Mouse (Mus musculus) hindbrain, embryonic 10.5 days (tissue): ENCODE measurements around the gene Gabarapl1. TPM values are rescaled to one million over a fixed set of nuclear protein-coding genes. Genes with fewer than 3 reads are reported as not detected.

ENCODE experiments used
- DNase-seq: peaks from one replicate; pipeline ENCODE4 v3.0.0-alpha.2; 2017; ENCODE audit warnings: low spot score
- H3K27ac ChIP-seq: fragments of 300-500 bp; sonication (generic); 2 replicates; pipeline ENCODE4 v1.5.1; 2016; ENCODE audit warnings: mild to moderate bottlenecking, moderate library complexity
- H3K27me3 ChIP-seq: fragments of 300-500 bp; sonication (generic); 2 replicates; pipeline ENCODE4 v1.6.1; 2016; ENCODE audit warnings: mild to moderate bottlenecking; ENCODE audit not compliant: poor library complexity, insufficient read depth, severe bottlenecking
- H3K36me3 ChIP-seq: fragments of 300-500 bp; sonication (generic); 2 replicates; pipeline ENCODE4 v1.6.1; 2016; ENCODE audit warnings: mild to moderate bottlenecking, moderate library complexity
- H3K4me1 ChIP-seq: fragments of 300-500 bp; sonication (generic); replicated peaks from 2 replicates; pipeline ENCODE4 v1.6.1; 2016; ENCODE audit warnings: mild to moderate bottlenecking
- H3K4me3 ChIP-seq: fragments of 300-500 bp; sonication (generic); 2 replicates; pipeline ENCODE4 v1.5.1; 2016; ENCODE audit warnings: mild to moderate bottlenecking, moderate library complexity
- H3K9me3 ChIP-seq: fragments of 300-500 bp; sonication (generic); 2 replicates; pipeline ENCODE4 v1.6.1; 2016; ENCODE audit warnings: mild to moderate bottlenecking, moderate library complexity
- WGBS: fragments of 180-500 bp; shearing (Covaris S2); methylation state at CpG from one replicate; pipeline ENCODE4 v1.1.7; 2016; 5-methylcytosine and 5-hydroxymethylcytosine counted together
- polyA plus RNA-seq: library from polyadenylated mRNA; unstranded; fragments of >200 nt; fragmentation: Nextera tagmentation; extraction: Ambion mirVana; gene quantifications from 2 replicates; pipeline ENCODE4 v1.2.1, GENCODE M21; 2016

The Gabarapl1 gene
- polyA plus RNA-seq, 1 experiment from 2014 or later, result 68.0 TPM

DNA sequence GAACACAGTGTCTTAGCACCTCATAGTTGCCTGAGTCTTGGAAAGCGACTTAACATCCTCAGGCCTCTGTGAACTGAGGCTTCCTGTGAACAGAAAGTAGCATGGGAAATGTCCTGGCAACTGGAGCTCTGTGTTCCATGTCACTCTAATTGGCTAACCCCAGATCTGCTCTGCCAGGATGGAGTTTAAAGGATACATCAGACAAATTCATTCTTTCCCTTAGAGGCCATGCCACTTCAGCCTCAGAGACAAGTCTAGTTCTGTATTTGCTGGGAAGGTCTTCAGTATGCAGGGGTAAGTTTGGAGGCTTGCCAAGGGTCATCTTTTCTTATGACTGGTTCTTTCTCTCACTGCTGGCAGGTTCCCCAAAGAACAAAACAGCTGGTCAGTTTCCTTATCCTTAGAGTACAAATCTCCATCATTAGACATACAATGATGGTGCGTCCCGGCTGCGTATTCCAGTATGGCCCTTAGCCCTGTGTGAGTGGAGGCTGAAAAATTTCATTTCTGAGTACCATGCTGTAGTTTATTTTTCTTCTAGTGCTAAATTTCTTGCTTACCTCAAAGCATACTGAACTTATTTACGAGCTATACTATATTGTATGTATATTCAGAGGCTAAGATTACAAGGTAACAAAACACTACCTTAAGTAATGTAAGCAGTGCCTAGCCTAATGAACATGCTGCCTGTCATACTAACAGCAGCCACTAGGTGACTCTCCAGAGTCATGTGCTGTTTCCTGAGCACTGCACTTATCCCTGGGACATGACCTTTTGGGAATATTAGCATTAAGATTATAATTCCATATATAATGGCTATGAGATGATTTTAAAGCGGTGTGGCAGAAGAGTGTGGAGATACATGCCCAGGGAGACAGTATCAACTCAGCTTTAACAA is 11.0 kb downstream of the Gabarapl1 start:
- Histone ChIP-seq H3K4me3 (no peak overlapping the region), H3K27ac (no peak overlapping the region), H3K9me3 (no peaks in the 10 kb centered on the region), H3K27me3 (no peaks in the 10 kb centered on the region), H3K4me1 (peaks cover 8% of the 10 kb centered on the region), H3K36me3 (peaks cover 34% of the 10 kb centered on the region)
- DNase-seq, result peak; percentile 59
- WGBS, result 75% methylated on average over 6 of the region's 6 CpGs

DNA sequence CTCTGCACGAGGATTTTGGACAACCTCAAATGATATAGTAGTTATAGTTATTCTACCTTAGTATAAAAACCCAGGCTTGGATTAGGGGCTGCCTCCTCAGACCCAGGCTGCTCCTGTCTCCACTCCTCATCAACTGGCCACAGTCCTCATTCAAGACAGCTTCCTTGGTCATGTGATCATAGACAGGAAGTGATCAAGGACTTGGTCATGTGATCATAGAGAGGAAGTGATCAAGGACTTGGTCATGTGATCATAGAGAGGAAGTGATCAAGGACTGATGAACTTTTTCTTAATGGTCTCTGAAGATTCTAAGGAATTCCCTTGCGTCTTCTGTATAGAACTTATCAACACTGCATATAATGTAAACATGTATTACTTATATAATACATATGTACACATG is 14.3 kb downstream of the Gabarapl1 start:
- Histone ChIP-seq H3K36me3 (0 out of 2 replicates have a peak, but pooled peaks cover 4% of the 10 kb centered on the region), H3K27ac (no peak overlapping the region), H3K9me3 (no peaks in the 10 kb centered on the region), H3K4me1 (no peaks in the 10 kb centered on the region), H3K4me3 (no peak overlapping the region), H3K27me3 (no peaks in the 10 kb centered on the region)
- no peak for DNase-seq
- WGBS, result 84% methylated on average over 2 of the region's 2 CpGs

DNA sequence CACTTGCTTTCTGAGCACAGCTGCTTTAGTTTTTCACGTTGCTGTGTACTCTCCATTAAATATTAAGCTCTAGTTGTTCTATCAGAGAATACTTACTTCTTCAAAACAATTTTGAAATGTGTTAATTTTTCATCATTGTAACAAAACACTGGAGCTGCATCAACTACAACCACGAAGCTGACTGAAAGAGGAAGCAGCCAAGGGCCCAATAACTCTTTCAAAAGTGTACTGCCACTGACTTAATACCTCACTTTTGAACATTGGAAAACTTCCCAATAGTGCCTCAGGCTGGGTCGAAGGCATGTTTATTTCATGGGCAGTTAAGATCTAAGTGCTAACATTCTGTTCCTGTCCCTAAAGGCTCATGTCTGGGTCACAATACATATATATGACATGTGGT is 15.0 kb downstream of the Gabarapl1 start:
- Histone ChIP-seq H3K27ac (no peak overlapping the region), H3K36me3 (no peaks in the 10 kb centered on the region), H3K4me3 (no peak overlapping the region), H3K4me1 (no peaks in the 10 kb centered on the region), H3K27me3 (no peaks in the 10 kb centered on the region), H3K9me3 (no peaks in the 10 kb centered on the region)
- DNase-seq, result no peak
- WGBS, result 81% methylated on average over 3 of the region's 3 CpGs

DNA sequence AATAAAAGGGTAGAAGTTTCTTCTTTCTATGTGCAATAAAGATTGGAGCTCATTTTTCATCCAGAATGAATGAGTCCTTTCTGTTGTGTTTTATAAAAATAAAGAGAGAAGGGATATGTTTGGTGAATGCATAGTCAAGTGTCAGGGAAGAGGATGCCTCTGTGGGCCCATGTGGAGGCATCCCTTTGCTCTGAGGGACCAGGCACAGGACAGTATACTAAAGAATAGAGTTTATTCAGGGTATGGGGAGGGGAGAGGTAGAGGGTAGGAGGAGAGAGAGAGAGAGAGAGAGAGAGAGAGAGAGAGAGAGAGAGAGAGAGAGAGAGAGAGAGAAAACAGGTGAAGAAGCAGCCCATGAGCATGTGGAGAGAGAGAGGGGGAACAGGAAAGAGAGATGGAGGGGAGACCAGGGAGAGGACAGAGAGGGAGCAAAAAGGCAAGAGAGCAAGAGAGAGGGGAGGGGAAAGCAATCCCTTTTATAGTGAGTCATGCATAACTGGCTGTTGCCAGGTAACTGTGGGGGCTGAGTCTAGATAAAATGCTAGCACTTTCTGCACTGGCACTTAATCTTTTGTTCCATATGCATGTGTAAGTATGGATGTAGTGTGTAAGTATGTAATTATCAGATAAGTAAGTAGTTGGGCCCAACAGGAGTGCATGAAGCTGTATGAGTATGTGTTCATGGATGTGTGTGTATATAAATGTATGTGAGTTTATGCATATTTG is 24.5 kb downstream of the Gabarapl1 start:
- H3K27ac ChIP-seq, result peak overlapping the region; percentile 59
- no peaks in the 10 kb centered on the region for H3K36me3 ChIP-seq
- H3K4me1 ChIP-seq, result peaks cover 19% of the 10 kb centered on the region
- no peaks in the 10 kb centered on the region for H3K9me3 ChIP-seq
- H3K27me3 ChIP-seq, result no peaks in the 10 kb centered on the region
- DNase-seq, result peak; percentile 19
- H3K4me3 ChIP-seq, result no peak overlapping the region

DNA sequence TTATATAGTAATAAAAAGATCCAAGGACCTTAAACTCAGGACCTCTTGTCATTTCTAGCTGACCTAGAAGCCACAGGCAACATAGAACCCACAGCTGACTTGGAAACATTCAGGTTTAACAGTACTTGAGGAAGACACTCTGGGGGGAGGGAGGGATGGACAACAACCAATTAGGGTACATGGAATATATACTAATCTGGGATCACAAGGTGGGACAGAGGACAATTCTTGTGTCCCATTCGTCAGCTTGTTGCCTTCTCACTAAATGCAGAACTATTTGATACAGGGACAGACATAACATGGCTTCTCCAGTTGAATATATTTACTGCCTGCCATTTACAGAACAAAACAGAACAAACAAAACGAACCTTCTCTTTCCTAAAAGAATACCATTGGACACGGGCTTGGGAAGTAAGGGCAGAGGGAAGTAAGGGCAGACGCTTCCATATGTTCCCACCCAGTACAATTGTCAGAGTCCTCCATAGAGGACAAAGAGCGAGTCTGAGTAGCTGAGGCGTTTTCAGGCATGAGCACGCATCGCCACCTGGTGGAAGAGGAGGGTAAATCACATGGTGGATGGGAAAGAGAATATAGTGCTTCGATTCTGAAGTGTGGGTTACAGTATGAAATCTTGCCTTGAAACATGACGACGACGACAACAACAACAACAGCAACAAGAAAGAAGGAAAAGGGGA is 26.1 kb downstream of the Gabarapl1 start:
- peak; percentile 75 for DNase-seq
- no peaks in the 10 kb centered on the region for H3K27me3 ChIP-seq
- H3K27ac ChIP-seq, result peak overlapping the region; percentile 75
- H3K4me1 ChIP-seq, result peaks cover 19% of the 10 kb centered on the region
- no peak overlapping the region for H3K4me3 ChIP-seq
- WGBS, result 22% methylated on average over 12 of the region's 12 CpGs
- no peaks in the 10 kb centered on the region for H3K9me3 ChIP-seq
- no peaks in the 10 kb centered on the region for H3K36me3 ChIP-seq

DNA sequence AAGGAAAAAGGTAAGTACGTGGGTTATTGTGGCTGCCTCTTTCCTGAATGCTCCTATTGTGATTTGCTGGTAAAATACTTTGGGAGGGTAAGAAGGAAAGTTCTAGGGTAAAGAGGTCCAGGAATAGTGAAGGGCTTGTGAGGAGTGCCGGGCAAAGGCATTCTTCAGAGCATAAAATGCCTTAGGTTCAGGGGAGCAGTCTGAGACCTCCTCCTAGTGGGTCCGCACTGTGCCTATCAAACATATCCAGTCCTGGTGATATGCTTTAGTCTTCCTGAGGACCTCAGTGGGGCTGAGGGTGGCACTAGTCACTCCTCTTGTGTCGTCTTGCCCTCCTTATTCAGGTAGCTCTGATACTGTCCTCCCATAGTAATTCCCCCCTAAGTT is 26.7 kb downstream of the Gabarapl1 start:
- no peak for DNase-seq
- Histone ChIP-seq H3K27ac (no peak overlapping the region), H3K9me3 (no peaks in the 10 kb centered on the region), H3K36me3 (no peaks in the 10 kb centered on the region), H3K4me3 (no peak overlapping the region), H3K4me1 (peaks cover 19% of the 10 kb centered on the region), H3K27me3 (no peaks in the 10 kb centered on the region)
- 62% methylated on average over 4 of the region's 4 CpGs for WGBS

DNA sequence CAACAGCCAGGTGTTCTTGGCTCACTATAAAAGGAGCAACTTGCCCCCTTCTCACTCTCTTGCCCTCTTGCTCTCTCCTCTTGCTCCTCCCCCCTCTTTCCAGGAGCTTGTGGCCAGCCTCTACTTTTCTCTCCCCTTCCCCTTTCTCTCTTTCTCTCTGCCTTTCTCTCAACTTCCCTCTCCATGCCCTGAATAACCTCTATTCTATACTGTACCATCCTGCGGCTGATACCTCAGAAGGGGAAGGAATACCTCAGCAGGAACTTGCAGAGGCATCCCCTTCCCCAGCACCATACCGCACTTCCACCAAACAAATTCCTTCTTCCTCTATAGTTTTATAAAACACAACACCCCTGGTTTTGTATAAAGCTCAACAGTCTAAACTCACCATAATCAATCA is 32.3 kb downstream of the Gabarapl1 start:
- Histone ChIP-seq H3K9me3 (no peaks in the 10 kb centered on the region), H3K27ac (no peak overlapping the region), H3K27me3 (no peaks in the 10 kb centered on the region), H3K4me3 (no peak overlapping the region), H3K36me3 (no peaks in the 10 kb centered on the region), H3K4me1 (no peaks in the 10 kb centered on the region)
- WGBS, result 84% methylated on average over 2 of the region's 2 CpGs
- no peak for DNase-seq

DNA sequence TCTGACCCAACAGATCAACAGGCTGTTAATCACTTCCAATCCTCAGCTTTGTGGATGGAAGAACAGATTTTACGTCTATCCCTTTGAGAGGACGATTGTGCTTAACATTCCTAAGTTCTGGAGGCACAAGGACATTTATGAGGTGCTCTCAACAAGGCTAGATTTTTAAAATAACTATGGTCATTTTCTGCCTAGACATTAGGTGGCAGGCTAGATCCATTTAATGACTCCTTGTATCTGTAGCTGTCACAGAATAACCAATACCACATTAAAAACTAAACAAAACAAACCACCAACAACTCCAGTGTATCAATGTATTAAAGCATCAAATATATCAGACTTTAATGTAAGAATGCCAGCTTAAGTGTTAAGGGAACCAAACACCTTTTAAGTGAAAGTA is 42.4 kb downstream of the Gabarapl1 start:
- no peaks in the 10 kb centered on the region for H3K4me1 ChIP-seq
- H3K27ac ChIP-seq, result no peak overlapping the region
- no peaks in the 10 kb centered on the region for H3K27me3 ChIP-seq
- no peak overlapping the region for H3K4me3 ChIP-seq
- WGBS, result 51% methylated on average over 2 of the region's 2 CpGs
- no peak for DNase-seq
- H3K36me3 ChIP-seq, result no peaks in the 10 kb centered on the region
- H3K9me3 ChIP-seq, result no peaks in the 10 kb centered on the region

DNA sequence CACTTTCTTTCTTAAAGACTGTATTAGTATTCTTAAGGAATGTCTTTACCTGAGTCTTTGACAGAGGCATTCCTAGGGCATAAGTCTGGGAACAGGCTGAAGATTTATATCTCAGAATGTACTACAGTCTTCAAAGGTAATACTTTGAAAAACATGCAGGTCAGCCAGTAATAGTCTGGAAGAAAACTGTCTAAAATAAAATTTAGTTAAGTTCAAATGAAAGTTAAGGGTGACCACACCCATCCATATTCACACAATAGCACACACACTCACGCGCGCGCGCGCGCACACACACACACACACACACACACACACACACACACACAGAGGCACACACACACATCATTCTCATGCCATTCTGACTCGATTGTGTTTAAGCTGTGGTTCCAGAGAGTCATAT is 44.6 kb downstream of the Gabarapl1 start, which contains the start of gene Klre1:
TSS of gene Klre1 (plus strand) at position 301 of the 400 bp plus-strand sequence.
- Histone ChIP-seq H3K9me3 (no peaks in the 10 kb centered on the region), H3K36me3 (no peaks in the 10 kb centered on the region), H3K4me1 (no peaks in the 10 kb centered on the region), H3K27me3 (no peaks in the 10 kb centered on the region), H3K27ac (no peak within 1 kb of the TSS), H3K4me3 (no peak within 1 kb of the TSS)
- no peak for DNase-seq
- 87% methylated on average over 8 of the region's 8 CpGs for WGBS

DNA sequence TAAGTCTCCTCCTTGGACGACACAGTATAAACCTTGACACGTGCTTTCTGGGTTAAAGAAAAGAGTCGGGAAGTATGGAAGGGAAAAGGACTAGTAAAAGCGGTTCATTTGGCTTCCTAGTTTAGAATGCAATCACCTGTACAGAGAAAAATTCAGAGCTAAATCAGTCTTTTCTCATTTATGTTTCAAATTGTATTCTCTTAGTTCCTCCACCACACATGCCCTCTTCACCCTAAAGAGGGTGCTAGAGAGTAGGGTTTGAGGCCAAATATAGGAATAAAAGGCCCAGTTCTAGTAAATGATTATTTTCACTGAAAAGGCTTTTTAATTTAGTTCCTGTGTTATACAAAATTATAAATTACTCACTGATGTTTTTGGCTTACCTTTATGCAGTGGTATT is 48.3 kb downstream of the Gabarapl1 start:
- no peaks in the 10 kb centered on the region for H3K36me3 ChIP-seq
- WGBS, result 64% methylated on average over 4 of the region's 4 CpGs
- H3K27me3 ChIP-seq, result no peaks in the 10 kb centered on the region
- no peaks in the 10 kb centered on the region for H3K4me1 ChIP-seq
- no peak overlapping the region for H3K27ac ChIP-seq
- no peak for DNase-seq
- no peaks in the 10 kb centered on the region for H3K9me3 ChIP-seq
- H3K4me3 ChIP-seq, result no peak overlapping the region

DNA sequence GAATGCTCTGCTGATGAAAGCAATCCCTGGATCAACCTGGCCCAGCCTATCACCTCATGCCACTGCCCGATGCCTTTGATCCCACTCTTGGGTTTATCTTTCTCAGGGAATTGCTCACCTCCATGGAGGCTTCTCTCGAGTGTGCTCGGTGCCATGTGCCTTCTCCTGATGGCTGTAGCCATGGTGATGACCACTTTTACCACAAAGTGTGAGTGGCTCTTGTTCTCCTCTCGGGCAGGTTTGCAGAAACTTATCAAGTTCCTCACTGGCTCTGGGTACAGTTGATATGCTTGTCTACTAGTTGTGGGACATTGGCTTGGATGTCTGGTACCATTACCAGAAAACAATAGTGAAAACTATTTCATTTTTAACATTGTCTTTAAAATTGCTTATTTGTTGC is 48.9 kb downstream of the Gabarapl1 start:
- Histone ChIP-seq H3K27me3 (no peaks in the 10 kb centered on the region), H3K4me1 (no peaks in the 10 kb centered on the region), H3K9me3 (no peaks in the 10 kb centered on the region), H3K4me3 (no peak overlapping the region), H3K36me3 (no peaks in the 10 kb centered on the region), H3K27ac (no peak overlapping the region)
- WGBS, result 78% methylated on average over 4 of the region's 4 CpGs
- DNase-seq, result no peak

DNA sequence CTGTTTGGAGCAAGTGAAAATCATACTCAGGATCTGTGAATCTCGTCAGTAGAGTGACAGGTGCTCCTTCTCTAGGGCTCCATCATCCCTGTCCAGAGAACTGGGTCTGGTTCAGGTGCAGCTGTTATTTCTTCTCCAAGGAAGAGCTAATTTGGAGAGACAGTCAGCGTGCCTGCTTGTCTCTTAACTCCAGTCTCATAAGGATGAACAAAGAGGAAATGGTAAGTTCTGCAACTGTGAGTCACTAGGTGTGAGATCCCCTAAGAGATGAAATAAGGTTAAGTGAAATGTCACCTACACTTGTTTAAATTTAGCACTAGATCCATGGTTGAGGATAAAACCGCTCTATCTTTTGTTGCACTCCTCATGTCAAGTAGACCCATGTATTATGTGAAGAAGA is 50.1 kb downstream of the Gabarapl1 start:
- no peaks in the 10 kb centered on the region for H3K4me1 ChIP-seq
- H3K9me3 ChIP-seq, result no peaks in the 10 kb centered on the region
- WGBS, result 83% methylated on average over 3 of the region's 3 CpGs
- H3K36me3 ChIP-seq, result no peaks in the 10 kb centered on the region
- DNase-seq, result no peak
- H3K4me3 ChIP-seq, result no peak overlapping the region
- no peaks in the 10 kb centered on the region for H3K27me3 ChIP-seq
- H3K27ac ChIP-seq, result no peak overlapping the region

DNA sequence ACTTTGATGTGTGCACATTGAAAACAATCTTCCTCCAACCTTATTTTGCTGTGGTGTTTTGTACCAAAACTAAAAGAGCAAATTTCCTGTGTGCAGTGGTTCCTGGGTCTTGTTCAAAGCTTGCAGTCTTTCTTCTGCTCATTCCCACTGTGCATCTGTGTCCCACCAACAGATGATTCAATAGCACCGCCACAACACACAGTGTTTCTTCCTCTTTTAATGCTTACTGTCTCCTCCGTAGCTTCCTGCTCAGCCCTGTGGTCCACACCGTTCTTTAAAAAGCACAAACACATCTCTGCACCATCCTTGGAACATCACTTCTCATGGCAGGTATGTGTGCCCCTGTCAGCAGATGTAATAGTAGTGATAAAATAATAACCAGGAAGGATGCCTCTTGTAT is 58.5 kb downstream of the Gabarapl1 start, which contains the start of gene Klrd1:
TSS of gene Klrd1 (plus strand) at position 275 of the 400 bp plus-strand sequence.
- H3K27me3 ChIP-seq, result no peaks in the 10 kb centered on the region
- H3K9me3 ChIP-seq, result no peaks in the 10 kb centered on the region
- 83% methylated on average over 3 of the region's 3 CpGs for WGBS
- H3K27ac ChIP-seq, result no peak within 1 kb of the TSS
- DNase-seq, result no peak
- no peak within 1 kb of the TSS for H3K4me3 ChIP-seq
- H3K4me1 ChIP-seq, result no peaks in the 10 kb centered on the region
- no peaks in the 10 kb centered on the region for H3K36me3 ChIP-seq
